Mouse (Mus musculus): ENCODE data around the gene Dpep3. TPM values are rescaled to one million over a fixed set of nuclear protein-coding genes. Genes with fewer than 3 reads are reported as not detected.

Dpep3 gene
- polyA plus RNA-seq, 1 experiment from 2014 or later = not detected

Small RNAs within 50 kb of the gene (microRNA-seq; reads per million reads assigned to microRNA genes)
- not detected for gene Mir7074

Other genes starting within 250 kb of the Dpep3 start
- 6.8 and 8.9 TPM in 2 replicates for gene Gfod2, start 220.8 kb downstream of the Dpep3 start, polyA plus RNA-seq (2014; fragmentation: Nextera tagmentation; extraction: Ambion mirVana)
- 10.6 and 11.5 TPM in 2 replicates for gene Ranbp10, start 152.1 kb downstream of the Dpep3 start, polyA plus RNA-seq (2014; fragmentation: Nextera tagmentation; extraction: Ambion mirVana)
- not detected in 2 replicates for gene Tsnaxip1, start 151.7 kb downstream of the Dpep3 start, polyA plus RNA-seq (2014; fragmentation: Nextera tagmentation; extraction: Ambion mirVana)
- gene Cenpt, start 126.2 kb downstream of the Dpep3 start, polyA plus RNA-seq (2014; fragmentation: Nextera tagmentation; extraction: Ambion mirVana) = 34.7 and 37.2 TPM in 2 replicates
- 41.9 and 42.5 TPM in 2 replicates for gene Thap11, start 124.3 kb downstream of the Dpep3 start, polyA plus RNA-seq (2014; fragmentation: Nextera tagmentation; extraction: Ambion mirVana)
- 190 and 205 TPM in 2 replicates for gene Nutf2, start 118.8 kb downstream of the Dpep3 start, polyA plus RNA-seq (2014; fragmentation: Nextera tagmentation; extraction: Ambion mirVana)
- gene Edc4, start 98.5 kb downstream of the Dpep3 start, polyA plus RNA-seq (2014; fragmentation: Nextera tagmentation; extraction: Ambion mirVana) = 24.0 and 27.7 TPM in 2 replicates
- 1.1 and 1.2 TPM in 2 replicates for gene Nrn1l, start 85.9 kb downstream of the Dpep3 start, polyA plus RNA-seq (2014; fragmentation: Nextera tagmentation; extraction: Ambion mirVana)
- 17.6 and 18.6 TPM in 2 replicates for gene Pskh1, start 79.0 kb downstream of the Dpep3 start, polyA plus RNA-seq (2014; fragmentation: Nextera tagmentation; extraction: Ambion mirVana)
- 0.43 and 1.1 TPM in 2 replicates for gene Ctrl, start 45.6 kb downstream of the Dpep3 start, polyA plus RNA-seq (2014; fragmentation: Nextera tagmentation; extraction: Ambion mirVana)
- 73.7 and 74.2 TPM in 2 replicates for gene Psmb10, start 41.0 kb downstream of the Dpep3 start, polyA plus RNA-seq (2014; fragmentation: Nextera tagmentation; extraction: Ambion mirVana)
- gene Lcat, start 36.0 kb downstream of the Dpep3 start, polyA plus RNA-seq (2014; fragmentation: Nextera tagmentation; extraction: Ambion mirVana) = 1.2 and 1.3 TPM in 2 replicates
- gene Slc12a4, start 13.3 kb downstream of the Dpep3 start, polyA plus RNA-seq (2014; fragmentation: Nextera tagmentation; extraction: Ambion mirVana) = 32.7 and 38.4 TPM in 2 replicates
- gene Dus2, start 11.9 kb upstream of the Dpep3 start, polyA plus RNA-seq (2014; fragmentation: Nextera tagmentation; extraction: Ambion mirVana) = 13.5 and 15.2 TPM in 2 replicates
- 0.24 TPM in 1 of 2 replicates, not detected in the other for gene Dpep2nb, start 26.5 kb upstream of the Dpep3 start, polyA plus RNA-seq (2014; fragmentation: Nextera tagmentation; extraction: Ambion mirVana)
- 11.6 and 13.1 TPM in 2 replicates for gene Ddx28, start 32.5 kb upstream of the Dpep3 start, polyA plus RNA-seq (2014; fragmentation: Nextera tagmentation; extraction: Ambion mirVana)
- 4.5 and 4.7 TPM in 2 replicates for gene Nfatc3, start 79.4 kb upstream of the Dpep3 start, polyA plus RNA-seq (2014; fragmentation: Nextera tagmentation; extraction: Ambion mirVana)
- gene Esrp2, start 157.5 kb upstream of the Dpep3 start, polyA plus RNA-seq (2014; fragmentation: Nextera tagmentation; extraction: Ambion mirVana) = 0.34 and 0.55 TPM in 2 replicates
- gene Pla2g15, start 171.0 kb upstream of the Dpep3 start, polyA plus RNA-seq (2014; fragmentation: Nextera tagmentation; extraction: Ambion mirVana) = 2.4 and 2.5 TPM in 2 replicates
- gene Slc7a6, start 189.4 kb upstream of the Dpep3 start, polyA plus RNA-seq (2014; fragmentation: Nextera tagmentation; extraction: Ambion mirVana) = 40.4 TPM in 2 replicates
- 18.7 and 20.9 TPM in 2 replicates for gene Slc7a6os, start 231.5 kb upstream of the Dpep3 start, polyA plus RNA-seq (2014; fragmentation: Nextera tagmentation; extraction: Ambion mirVana)
- gene Prmt7, start 231.5 kb upstream of the Dpep3 start, polyA plus RNA-seq (2014; fragmentation: Nextera tagmentation; extraction: Ambion mirVana) = 33.7 and 33.9 TPM in 2 replicates

Data from heart, embryonic 14.5 days (tissue).